Mouse (Mus musculus) lung, postnatal 0 days (tissue): Measurements from ENCODE around the gene Tspan9. TPM values are rescaled to one million over a fixed set of nuclear protein-coding genes. Genes with fewer than 3 reads are reported as not detected.

ENCODE experiments used
- ATAC-seq: fragments of 200-750 bp; cut with Nextera tagmentation; 2 replicates; pipeline ENCODE4 v1.8.0; 2017; ENCODE audit warnings: moderate library complexity
- DNase-seq: peaks from one replicate; pipeline ENCODE4 v3.0.0-alpha.2; 2016; ENCODE audit warnings: low spot score
- H3K27ac ChIP-seq: fragments of 300-500 bp; sonication (generic); 2 replicates; pipeline ENCODE4 v1.5.1; 2014; ENCODE audit warnings: antibody characterized with exemption, mild to moderate bottlenecking, low read length, mixed read lengths
- H3K27me3 ChIP-seq: fragments of 300-500 bp; sonication (generic); replicated peaks from 2 replicates; pipeline ENCODE4 v1.6.1; 2014; ENCODE audit warnings: low read length, mixed read lengths; ENCODE audit not compliant: insufficient read depth
- H3K36me3 ChIP-seq: fragments of 300-500 bp; sonication (generic); 2 replicates; pipeline ENCODE4 v1.6.1; 2014; ENCODE audit warnings: low read length, mixed read lengths; ENCODE audit not compliant: insufficient read depth
- H3K4me1 ChIP-seq: fragments of 300-500 bp; sonication (generic); 2 replicates; pipeline ENCODE4 v1.6.1; 2014; ENCODE audit warnings: antibody characterized with exemption, low read depth, low read length, mixed read lengths; ENCODE audit not compliant: insufficient read depth
- H3K4me2 ChIP-seq: fragments of 300-500 bp; sonication (generic); replicated peaks from 2 replicates; pipeline ENCODE4 v1.6.1; 2014; ENCODE audit warnings: low read depth, mild to moderate bottlenecking, low read length, moderate library complexity, mixed read lengths
- H3K4me3 ChIP-seq: fragments of 300-500 bp; sonication (generic); 2 replicates; pipeline ENCODE4 v1.5.1; 2014; ENCODE audit warnings: low read depth, low read length
- H3K9ac ChIP-seq: fragments of 300-500 bp; sonication (generic); replicated peaks from 2 replicates; pipeline ENCODE4 v1.6.1; 2014; ENCODE audit warnings: low read depth, mild to moderate bottlenecking
- H3K9me3 ChIP-seq: fragments of 300-500 bp; sonication (generic); 2 replicates; pipeline ENCODE4 v1.6.1; 2016; ENCODE audit warnings: low read length, mixed read lengths
- CTCF ChIP-seq: IDR thresholded peaks from 2 replicates; pipeline ENCODE4 v1.5.1; 2016; ENCODE audit warnings: antibody characterized with exemption, mild to moderate bottlenecking
- EP300 ChIP-seq: IDR thresholded peaks from 2 replicates; pipeline ENCODE4 v1.6.1; 2016; ENCODE audit warnings: antibody characterized with exemption, mild to moderate bottlenecking, control low read depth
- WGBS: fragments of 180-500 bp; shearing (Covaris S2); extraction: QIAGEN DNeasy Blood & Tissue Kit; methylation state at CpG from one replicate; pipeline ENCODE4 v1.1.7; 2014; 5-methylcytosine and 5-hydroxymethylcytosine counted together
- polyA plus RNA-seq: library from polyadenylated mRNA; unstranded; fragments of >200 nt; fragmentation: Nextera tagmentation; extraction: Ambion mirVana; gene quantifications from 2 replicates; pipeline ENCODE4 v1.2.1, GENCODE M21; 2015

The Tspan9 gene
- polyA plus RNA-seq, 1 experiment from 2014 or later = 136 TPM

- DNase-seq (no peak), ATAC-seq (no peak)
- Histone ChIP-seq H3K27ac (no peak overlapping the region), H3K9me3 (no peaks in the 10 kb centered on the region), H3K4me3 (no peak overlapping the region), H3K4me1 (no peaks in the 10 kb centered on the region), H3K9ac (no peak overlapping the region), H3K36me3 (no peaks in the 10 kb centered on the region; the same call in 1 of the 2 replicates), H3K4me2 (no peak overlapping the region), H3K27me3 (no peaks in the 10 kb centered on the region)
- TF ChIP-seq CTCF (no peak), EP300 (no peak)
- WGBS = 83% methylated on average over 6 of the region's 6 CpGs
These were observed 96.6 kb downstream of the Tspan9 start for GRCm38 (mm10) chr6:128046799-128047198.

DNA sequence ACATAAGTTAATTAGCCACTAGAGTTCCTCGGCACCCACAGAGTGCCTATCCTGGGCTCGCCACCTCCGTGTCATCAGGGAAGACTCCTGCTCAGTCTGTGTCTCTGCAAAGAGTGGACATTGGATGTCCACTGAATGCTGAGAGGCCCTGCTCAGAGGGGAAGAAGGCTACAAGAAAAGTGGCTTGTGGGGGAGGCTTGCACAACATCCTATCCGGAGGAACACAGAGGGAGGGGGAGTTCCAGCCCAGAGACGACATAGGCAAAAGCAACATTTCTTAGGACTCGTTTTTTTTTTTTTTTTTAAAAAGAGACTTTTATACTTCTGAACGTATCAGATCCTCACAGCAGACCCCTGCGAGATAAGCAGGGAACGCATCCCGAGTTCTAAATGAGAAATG is 98.7 kb downstream of the Tspan9 start:
- H3K9ac ChIP-seq = no peak overlapping the region
- no peak overlapping the region for H3K27ac ChIP-seq
- H3K4me2 ChIP-seq = no peak overlapping the region
- H3K27me3 ChIP-seq = no peaks in the 10 kb centered on the region
- H3K4me1 ChIP-seq = no peaks in the 10 kb centered on the region
- ATAC-seq = no peak
- peak; percentile 33 for DNase-seq
- TF ChIP-seq EP300 (no peak), CTCF (no peak)
- 54% methylated on average over 10 of the region's 10 CpGs for WGBS
- H3K4me3 ChIP-seq = no peak overlapping the region
- H3K9me3 ChIP-seq = no peaks in the 10 kb centered on the region
- no peaks in the 10 kb centered on the region; the same call in 1 of the 2 replicates for H3K36me3 ChIP-seq

GRCm38 (mm10) chr6:128043486-128043885 is 99.9 kb downstream of the Tspan9 start:
- DNase-seq = no peak
- no peaks in the 10 kb centered on the region for H3K27me3 ChIP-seq
- no peak for ATAC-seq
- WGBS = 46% methylated on average over 6 of the region's 6 CpGs
- no peak overlapping the region for H3K4me2 ChIP-seq
- no peak overlapping the region for H3K27ac ChIP-seq
- H3K9me3 ChIP-seq = no peaks in the 10 kb centered on the region
- H3K36me3 ChIP-seq = no peaks in the 10 kb centered on the region; the same call in 1 of the 2 replicates
- H3K4me1 ChIP-seq = no peaks in the 10 kb centered on the region
- no peak overlapping the region for H3K9ac ChIP-seq
- TF ChIP-seq CTCF (no peak), EP300 (no peak)
- H3K4me3 ChIP-seq = no peak overlapping the region

DNA sequence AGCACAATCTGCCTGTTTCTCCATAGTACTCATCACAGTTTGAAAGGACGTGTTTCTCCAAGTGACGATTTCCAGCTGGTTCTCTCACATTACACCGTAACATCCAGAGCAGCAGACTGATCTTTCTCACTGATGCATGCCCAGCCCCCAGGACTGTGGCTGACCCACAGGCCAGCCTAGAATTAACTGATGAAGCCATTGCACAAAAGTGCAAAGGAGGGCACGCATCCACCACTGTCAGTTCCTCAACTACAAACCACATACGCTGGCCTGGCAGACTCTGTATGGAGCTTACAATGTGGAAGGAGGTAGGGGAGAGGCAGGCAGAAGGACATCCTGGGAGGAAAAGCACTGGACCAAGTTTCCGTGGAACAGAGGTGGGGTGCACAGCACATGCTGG is 101.6 kb downstream of the Tspan9 start:
- ATAC-seq = peak; percentile 56

DNA sequence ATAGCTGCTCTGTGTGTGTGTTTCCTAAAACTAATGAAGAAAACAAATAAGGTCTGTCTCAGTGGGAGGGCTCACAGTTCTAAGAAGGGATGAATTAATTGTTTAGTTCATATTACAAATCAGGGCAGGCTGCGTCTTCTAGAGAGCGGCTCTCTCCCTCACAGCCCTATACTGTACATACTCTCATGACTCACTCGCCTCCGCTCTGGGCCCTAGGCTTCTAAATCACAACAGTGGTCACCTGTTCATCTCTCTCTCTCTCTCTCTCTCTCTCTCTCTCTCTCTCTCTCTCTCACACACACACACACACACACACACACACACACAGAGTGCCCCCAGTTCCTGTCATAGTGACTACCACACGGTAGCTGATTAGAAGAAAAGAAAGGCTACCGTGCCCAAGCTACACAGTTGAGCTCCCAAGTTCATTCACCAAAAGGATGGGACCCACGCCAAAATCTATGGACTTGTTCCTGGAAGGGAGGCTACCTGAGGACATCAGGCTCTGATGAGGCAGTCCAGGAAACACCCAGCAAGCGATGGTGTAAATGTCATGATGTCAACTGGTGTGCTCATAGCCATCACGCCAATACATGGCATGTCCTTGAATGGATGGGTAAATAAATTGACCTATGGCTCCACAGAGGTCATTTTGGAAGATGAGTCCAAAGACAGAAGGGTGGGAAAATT is 104.2 kb downstream of the Tspan9 start:
- TF ChIP-seq EP300 (no peak), CTCF (no peak)
- Histone ChIP-seq H3K4me1 (peaks cover 10% of the 10 kb centered on the region; the same call in 1 of the 2 replicates), H3K4me3 (no peak overlapping the region), H3K4me2 (no peak overlapping the region), H3K9me3 (no peaks in the 10 kb centered on the region), H3K36me3 (no peaks in the 10 kb centered on the region), H3K9ac (no peak overlapping the region), H3K27me3 (no peaks in the 10 kb centered on the region), H3K27ac (no peak overlapping the region)
- no peak for ATAC-seq
- no peak for DNase-seq
- 83% methylated on average over 9 of the region's 9 CpGs for WGBS

More for the DNA sequence above, 101.6 kb downstream of the Tspan9 start:
- DNase-seq = peak; percentile 34
- Histone ChIP-seq H3K36me3 (no peaks in the 10 kb centered on the region; the same call in 1 of the 2 replicates), H3K27me3 (no peaks in the 10 kb centered on the region), H3K27ac (no peak overlapping the region), H3K4me1 (no peaks in the 10 kb centered on the region), H3K9me3 (no peaks in the 10 kb centered on the region), H3K9ac (no peak overlapping the region), H3K4me3 (no peak overlapping the region), H3K4me2 (no peak overlapping the region)
- WGBS = 52% methylated on average over 6 of the region's 6 CpGs
- no peak for TF ChIP-seq CTCF
- no peak for TF ChIP-seq EP300

DNA sequence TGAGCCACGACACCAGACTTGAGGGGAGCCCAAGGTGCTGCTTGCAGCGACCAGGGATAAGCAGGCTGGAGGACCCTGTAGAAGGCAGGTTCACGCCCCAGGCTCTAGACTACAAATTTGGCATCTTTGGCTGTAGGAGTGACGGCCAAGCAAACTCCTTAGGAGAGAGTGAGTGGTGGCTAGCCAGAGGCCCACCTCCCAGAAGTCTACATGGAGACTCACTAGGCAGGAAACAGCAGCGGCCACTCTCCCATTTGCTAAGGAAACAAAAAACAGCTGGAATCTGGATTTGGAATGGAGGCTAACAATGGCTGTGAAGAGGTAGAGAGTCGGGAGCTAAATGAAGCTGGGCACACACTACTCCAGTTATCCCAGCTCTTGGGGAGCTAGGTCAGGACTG is 104.8 kb downstream of the Tspan9 start:
- 58% methylated on average over 6 of the region's 6 CpGs for WGBS
- ATAC-seq (no peak), DNase-seq (peak; percentile 21)
- no peak overlapping the region for H3K4me3 ChIP-seq
- TF ChIP-seq EP300 = no peak
- TF ChIP-seq CTCF = no peak
- peaks cover 13% of the 10 kb centered on the region; the same call in 1 of the 2 replicates for H3K4me1 ChIP-seq
- no peak overlapping the region for H3K9ac ChIP-seq
- no peak overlapping the region for H3K27ac ChIP-seq
- H3K4me2 ChIP-seq = no peak overlapping the region
- no peaks in the 10 kb centered on the region for H3K36me3 ChIP-seq
- no peaks in the 10 kb centered on the region for H3K27me3 ChIP-seq
- H3K9me3 ChIP-seq = no peaks in the 10 kb centered on the region
